Mouse (Mus musculus): ENCODE results near the gene Slc16a3.

The Slc16a3 gene

DNA sequence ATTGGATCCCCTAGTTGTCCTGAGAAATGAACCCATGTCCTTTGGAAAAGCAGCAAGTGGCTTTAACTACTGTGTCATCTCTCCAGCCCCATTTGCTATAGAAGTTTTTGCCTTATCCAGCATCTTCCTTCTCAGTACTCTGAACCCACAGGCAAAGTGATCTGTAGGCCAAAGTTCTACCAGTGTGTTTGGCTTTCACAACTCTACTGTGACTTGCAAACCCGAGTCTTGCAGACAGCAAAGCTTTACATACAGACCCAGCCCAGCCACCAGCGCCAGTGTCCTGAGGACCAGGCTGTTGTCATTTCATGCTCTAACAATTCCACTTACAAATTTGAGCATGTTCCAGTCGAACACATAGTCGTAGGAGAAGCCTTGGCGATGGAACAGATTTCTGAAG is 23.0 kb downstream of the Slc16a3 start:
- no peak for DNase-seq (ENCODE audit: extremely low spot score, low spot score)

DNA sequence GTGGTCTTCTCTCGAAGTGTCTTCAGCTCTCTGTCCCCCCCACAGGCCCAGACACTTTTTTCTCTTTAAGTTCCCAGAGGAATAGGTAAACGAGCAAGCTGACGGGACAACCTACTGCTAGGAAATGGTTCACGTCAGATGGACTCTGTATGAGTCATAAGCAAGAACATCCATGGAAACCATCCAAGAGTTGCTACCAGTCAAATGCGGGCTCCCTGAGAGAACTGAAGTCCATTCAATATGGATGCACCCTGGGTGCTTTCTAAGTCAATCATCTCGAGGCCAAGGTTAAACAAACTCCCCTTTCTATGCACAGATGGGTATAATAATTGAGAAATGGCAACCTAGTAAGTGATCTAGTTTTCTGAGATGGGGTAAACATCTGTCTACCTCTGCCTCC is 25.0 kb downstream of the Slc16a3 start:
- DNase-seq (ENCODE audit: extremely low spot score, low spot score) = no peak

DNA sequence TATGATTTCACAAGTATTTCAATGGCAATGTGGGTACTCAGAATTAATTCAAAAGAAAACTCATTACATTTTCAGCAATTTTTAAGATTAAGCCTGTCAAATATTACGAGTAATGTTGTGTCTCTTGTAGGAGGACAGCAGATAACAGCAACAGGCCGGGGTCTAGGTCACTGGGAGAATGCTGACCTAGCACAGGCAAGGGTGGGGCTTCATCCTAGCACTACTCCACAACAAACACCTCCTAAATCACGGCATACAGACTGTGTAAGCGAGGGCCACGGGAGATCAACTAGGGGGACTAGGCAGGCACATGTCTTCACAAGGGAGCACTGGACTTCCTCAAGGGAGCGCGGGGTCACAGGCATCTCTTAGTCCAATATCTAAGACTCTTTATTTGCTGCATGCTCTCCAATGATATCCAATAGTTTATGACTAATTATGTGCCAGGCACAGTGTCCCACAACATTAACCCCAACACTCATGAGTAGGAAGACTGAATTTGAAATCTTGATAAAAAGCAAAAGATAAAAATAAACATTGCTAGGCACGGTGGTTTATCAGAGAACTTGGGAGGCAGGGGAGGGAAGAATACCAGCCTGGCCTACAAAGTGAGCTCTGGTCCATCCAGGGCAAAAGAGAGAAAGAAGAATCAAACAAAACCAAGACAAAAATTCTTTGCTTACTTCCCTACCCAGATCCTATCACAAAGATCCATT is 31.6 kb downstream of the Slc16a3 start:
- no peak for DNase-seq (ENCODE audit: extremely low spot score, low spot score)

DNA sequence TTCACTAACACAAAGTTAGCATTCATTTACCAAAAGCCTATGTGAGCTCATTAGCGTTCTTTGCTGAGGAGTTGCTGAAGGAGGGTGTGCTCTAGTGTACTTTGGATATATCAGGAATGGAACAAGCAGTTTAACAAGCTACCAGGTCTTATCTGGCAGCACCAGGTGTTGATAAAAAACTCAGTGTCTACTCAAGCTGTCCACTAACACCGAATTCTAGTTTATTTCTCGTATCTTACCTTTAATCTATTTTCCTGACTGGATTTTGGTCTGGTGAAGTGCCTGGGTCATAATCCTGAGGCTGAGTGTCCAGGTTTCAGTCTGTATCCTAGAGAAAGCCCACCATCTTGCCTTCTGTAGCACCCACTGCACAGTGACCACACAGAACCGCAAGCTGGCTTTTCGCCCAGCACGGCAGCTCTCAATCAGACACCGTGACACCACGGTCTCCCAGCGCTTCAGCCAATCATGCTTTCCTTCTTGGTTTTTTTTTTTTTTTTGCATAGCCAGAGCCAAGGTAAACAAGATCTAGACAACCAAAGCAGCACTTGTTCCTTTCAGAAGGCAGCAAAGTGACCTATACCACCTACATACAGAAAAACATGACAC is 32.3 kb downstream of the Slc16a3 start:
- DNase-seq (ENCODE audit: extremely low spot score, low spot score) = no peak

DNA sequence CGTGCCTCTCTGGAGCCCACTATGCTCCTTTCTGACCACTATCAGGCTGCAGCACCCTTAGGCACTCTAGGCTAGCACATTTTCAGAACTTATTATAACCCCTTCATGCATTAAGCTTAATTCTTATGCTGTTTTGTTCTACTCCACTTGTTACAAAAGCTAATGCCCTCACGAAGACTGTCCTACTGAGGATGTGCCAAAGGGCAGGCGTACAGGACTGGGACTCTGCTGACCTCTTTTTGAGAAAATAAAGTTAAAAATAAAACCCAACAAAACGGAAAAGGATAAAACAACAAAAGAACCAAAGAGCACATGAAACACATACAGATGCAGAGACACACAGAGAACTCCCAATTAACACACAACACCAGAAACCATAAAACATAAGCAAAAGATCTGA is 33.4 kb downstream of the Slc16a3 start:
- DNase-seq (ENCODE audit: extremely low spot score, low spot score) = no peak

DNA sequence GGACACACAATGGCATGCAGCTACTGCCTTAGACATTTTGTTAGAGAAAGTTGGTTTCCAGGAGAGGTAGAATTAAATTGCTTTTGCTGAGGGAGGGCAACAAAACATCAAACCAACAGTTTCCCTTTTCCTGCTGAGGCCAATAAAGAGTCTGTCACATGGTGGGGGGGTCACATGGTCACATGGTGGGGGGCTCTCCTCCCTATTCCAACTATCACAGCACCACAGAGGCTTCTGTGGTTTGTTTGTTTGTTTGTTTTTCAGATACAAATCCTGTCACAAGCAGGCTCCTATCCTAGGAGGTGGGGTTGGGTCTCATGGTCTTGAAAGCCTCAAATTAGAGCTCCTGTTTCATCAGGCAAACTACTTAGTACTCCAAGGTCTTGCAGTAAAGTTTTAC is 34.2 kb downstream of the Slc16a3 start:
- DNase-seq (ENCODE audit: extremely low spot score, low spot score) = no peak

DNA sequence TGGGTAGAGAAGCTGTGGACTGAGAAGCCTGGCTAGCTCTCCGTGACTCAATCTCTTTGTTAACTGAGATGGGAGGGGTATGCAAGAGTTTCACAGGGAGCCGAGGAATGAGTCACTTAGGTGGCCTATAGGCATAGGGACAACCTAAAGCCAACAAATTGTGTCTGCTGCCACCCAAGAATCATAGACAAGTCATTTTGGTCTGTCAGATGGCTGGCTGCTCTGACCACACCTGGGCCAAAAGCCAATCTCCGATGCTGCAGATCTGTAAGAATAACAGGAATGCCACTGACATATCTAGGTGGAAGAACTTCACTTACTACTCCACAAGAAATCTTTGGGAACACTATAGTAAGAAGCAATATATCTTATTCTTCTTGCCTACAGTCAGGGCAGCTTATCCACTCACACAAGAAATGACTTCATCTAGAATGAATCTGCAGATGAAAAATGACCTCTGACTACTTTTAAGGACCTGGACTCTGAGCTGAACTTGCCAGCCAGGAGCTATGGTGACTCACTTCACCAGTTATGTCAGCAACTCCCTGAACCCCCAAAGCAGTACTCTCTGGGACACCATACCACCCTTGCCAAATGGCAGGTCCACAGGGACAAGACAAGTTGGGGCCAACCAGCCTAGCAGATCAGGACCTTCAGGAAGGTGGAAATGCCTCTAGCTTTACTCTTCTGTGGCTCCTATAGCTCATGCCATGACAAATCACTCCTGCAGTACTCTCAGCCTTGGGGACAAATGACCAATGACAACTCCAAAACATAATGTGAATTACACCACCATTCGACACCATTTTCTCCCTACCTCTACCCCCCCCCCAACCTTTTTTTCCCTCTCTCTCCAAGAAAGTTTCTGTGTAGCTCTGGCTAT is 36.4 kb downstream of the Slc16a3 start:
- no peak for DNase-seq (ENCODE audit: extremely low spot score, low spot score)

DNA sequence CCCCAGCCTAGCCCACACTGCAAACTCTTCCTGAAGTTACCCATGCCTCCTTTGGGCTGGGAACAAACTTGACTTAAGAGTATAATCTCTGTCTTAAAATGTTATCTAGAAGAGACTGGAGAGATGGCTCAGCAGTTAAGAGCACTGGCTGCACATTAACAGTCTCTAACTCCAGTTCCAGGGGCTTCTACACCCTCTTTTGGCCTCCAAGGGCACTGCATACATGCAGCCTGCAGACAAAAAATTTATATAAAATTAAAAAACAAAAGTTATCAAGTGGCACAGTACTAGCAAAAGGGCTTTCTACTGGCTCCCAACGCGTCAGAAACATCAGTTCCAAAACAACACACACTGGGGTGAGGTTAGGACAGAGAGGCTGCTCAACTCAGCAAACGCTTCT is 39.3 kb downstream of the Slc16a3 start:
- no peak for DNase-seq (ENCODE audit: extremely low spot score, low spot score)

DNA sequence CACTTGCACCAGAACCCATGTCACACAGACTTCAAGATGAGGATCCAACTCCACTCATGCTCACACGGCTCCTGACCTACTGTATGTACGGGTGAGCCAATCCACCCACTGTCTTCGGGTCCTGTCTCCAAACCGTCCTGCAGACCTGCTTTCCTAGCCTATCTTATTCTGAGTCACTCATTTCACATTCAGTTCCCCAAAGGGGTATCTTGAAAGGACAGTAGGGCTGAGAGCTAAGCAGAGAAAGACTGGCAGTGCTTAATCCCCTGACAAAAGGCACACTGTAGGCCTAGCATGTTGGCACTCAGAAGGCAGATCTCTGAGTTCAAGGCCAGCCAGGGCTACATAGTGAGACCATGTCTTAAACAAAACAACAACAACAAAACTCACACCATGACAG is 40.1 kb downstream of the Slc16a3 start:
- DNase-seq (ENCODE audit: extremely low spot score, low spot score) = no peak

DNA sequence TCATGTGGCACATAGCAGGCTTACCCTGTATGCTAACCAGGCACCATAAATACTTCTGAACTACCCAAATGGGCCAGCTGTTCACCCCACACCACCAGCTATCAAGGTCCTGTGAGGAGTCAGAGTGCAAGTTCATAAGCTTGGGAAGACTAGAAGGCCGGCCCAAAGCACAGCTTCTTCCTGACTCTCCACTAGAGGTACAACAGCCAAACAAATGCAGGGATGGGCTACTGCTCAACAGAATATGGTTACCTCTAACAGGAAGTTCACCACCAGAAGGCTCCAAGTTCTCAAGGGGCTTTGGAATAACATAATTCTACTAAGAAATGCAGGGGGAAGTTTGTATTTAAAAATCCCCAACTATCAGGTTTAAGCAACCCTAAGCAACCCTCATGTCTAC is 41.2 kb downstream of the Slc16a3 start:
- no peak for DNase-seq (ENCODE audit: extremely low spot score, low spot score)

DNA sequence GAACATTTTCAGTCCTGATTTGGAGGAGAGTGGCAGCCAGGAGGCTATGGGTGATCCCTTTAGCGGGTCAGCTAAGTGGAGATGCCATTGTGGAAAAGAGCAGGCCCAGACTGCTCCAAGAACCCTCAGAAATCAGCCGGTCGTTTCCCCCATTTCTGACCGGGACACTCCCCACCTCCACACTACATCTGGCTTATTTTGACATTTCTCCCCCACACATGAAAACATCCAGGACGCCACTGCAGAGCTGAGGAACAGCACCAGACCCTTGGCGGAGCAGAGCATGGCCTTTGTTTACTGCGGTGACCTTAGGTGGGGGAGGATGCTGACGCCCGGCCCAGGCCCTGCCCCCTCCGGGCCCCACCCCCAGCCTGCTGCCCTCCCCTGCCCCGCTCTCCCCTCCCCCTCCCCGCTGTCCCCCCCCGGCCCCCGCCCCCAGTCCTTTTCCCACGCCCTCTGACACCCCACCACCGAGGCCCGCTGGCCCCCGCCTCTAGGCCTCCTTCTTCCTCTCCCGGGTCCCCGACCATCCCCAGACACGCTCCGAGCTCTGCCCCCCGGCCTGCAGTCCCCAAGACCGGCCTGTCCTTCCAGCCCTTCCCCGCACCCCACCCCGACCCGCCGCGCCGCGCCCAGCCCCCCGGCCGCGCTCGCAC is 42.0 kb downstream of the Slc16a3 start:
- peak; percentile 58 for DNase-seq (ENCODE audit: extremely low spot score, low spot score)

DNA sequence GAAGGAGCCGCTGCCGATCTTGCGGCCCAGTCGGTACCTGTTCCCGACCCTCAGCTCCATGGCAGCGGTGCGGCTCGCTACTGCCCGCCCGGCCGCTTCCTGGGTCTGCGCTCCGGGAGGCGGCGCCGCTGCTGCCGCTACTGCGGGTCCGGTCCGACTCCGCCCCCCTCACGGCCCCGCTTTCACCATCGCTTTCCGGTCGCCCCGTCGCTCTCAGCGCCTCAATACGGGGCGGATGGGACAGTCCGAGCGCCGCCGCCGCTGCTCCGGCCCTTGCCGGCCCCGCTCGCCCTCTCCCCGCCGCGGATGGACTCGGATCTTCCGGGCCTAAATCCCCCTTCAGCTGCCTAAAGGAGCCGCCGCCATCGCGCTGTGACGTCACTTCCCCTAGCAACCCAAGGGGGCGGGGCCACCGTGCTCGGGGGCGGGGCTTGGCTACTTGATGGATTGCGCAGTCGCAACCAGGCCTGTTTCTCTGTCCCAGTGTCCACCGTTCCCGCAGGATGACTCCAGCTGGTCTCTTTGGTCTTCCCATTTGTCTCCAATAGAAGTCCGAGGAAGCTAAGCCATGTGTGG is 42.8 kb downstream of the Slc16a3 start, which contains the start of gene Csnk1d:
Gene Csnk1d, minus strand, starts transcription at position 380 of the 576 bp plus-strand sequence.
- DNase-seq (ENCODE audit: extremely low spot score, low spot score) = peak; percentile 100

DNA sequence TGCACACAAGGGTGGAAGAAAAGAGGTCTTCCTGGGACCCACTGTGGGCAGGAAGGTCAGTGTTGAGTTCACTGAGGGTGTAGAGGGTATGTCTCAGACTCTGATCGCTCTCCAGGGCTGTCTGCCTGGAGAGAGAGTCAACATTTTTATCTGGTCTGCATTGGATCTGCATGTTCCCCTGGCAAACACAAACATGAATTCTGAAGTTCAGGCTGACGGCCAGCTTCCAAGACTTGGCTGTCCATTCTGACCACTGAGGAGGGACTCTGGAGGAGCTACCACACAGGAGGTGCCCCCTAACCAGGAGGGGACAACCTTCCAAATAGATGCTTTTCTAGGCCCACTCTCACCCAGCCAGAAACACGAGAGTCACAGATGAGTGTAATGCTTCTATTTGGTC is 43.5 kb downstream of the Slc16a3 start:
- DNase-seq (ENCODE audit: extremely low spot score, low spot score) = no peak

DNA sequence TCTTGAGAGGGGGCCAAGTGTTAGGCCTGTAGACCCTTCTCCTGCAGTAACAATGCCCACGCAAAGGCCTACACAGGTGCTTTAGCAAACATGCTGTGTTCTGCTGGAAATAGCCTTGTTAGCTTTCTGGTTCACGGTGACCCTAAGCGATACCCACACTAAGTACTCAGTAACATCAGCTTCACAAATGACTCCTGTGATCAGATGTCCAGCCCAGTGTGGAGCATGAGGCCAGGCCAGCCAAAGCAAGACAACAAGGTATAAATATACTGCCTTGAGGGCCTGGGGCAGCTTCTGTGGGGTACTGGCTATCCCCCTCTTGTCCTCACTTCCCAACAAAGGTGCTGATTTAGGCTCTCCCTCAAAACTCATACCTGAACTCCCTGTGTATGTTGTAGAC is 44.8 kb downstream of the Slc16a3 start:
- DNase-seq (ENCODE audit: extremely low spot score, low spot score) = no peak

DNA sequence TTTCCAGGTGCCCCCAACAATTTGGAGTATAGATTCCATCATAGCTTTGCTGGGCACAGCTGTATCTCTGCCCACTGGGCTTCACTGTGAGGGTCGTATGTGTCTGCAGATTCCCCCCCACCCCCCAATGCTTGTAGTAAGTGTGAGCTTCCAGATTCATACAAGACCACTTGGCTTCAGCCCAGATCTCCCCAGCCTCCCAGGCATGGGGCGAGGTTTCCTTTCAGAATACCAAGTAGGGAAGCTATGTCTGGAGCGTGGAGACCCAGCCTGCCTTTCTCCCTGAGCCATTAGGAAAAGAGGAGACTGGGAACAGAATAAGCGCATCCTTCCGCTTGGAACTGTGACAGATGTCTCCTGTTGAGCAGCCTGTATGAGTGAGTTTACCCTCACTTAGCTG is 45.3 kb downstream of the Slc16a3 start:
- DNase-seq (ENCODE audit: extremely low spot score, low spot score) = no peak

DNA sequence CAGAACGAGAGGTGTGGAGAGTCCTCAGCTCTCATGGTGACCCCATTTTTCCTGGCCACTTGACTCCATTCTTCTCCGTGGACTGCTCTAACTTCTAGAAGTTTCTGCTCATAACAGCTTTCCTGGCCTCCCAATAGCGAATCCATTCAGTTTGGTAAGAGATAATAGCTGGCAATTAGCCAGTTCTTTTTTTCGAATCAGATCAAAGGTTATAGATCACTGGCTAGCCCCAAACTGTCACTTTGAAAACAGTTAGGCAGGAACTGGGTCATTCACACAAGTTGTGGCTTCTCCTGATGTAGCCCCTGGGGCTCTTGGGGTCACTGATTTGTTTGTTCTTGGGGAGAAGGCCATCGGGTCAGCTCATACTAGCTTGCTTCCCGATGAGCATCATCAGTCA is 46.5 kb downstream of the Slc16a3 start:
- DNase-seq (ENCODE audit: extremely low spot score, low spot score) = no peak

DNA sequence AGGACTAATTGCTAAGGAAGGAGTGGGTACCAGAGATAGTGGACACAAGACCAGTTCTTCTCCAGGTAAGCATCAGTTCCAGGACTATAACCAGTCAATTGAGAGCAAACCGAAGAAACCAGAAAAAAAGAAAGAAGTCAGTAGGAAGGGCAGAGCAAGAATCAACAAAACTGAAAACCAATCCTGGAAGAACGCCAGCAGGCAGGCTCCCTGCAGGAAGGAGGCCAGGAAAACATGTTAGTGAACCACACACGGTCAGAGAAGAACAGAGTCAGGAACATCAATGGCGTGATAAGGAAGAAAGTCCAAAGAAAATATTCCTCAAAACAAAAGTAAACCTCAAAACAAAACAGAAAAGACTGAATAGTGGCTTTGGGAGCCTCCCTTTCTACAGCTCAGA is 53.7 kb downstream of the Slc16a3 start:
- DNase-seq (ENCODE audit: extremely low spot score, low spot score) = no peak

DNA sequence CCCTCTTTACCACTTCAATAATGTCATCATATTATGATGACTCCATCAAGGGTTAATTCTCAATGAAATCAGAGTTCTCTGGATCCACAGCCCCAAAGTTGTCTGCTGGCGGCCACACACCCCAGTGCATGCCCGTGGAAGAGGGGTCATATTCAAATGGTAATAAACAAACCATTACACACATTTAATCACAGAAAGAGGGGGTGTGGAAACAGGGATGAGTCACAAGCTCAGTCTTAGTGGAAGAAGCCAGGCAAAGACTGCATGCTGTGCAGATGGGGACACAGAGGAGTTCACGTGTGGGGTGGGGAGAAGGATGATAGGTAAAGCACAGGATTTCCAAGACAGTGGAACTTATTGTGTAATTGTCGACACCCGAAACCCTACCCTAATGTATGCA is 56.0 kb downstream of the Slc16a3 start:
- DNase-seq (ENCODE audit: extremely low spot score, low spot score) = no peak

DNA sequence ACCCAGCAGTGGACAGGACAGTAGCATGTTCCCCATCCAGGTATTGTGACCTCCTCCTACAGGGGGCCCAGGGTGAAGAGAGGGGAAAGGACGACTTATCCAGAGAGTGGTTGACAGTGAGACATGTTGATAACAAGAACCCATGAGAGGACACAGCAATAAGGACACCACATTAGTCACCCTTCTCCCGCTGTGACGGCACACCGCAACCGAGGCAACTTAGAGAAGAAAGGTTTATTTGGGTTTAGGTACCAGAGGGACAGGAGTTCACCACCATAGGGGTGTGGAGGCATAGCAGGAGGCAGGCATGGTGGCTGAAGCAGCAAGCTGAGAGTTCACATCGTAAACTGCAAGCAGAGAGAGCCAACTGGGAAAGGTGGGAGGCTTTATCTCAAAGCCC is 57.9 kb downstream of the Slc16a3 start:
- DNase-seq (ENCODE audit: extremely low spot score, low spot score) = no peak

DNA sequence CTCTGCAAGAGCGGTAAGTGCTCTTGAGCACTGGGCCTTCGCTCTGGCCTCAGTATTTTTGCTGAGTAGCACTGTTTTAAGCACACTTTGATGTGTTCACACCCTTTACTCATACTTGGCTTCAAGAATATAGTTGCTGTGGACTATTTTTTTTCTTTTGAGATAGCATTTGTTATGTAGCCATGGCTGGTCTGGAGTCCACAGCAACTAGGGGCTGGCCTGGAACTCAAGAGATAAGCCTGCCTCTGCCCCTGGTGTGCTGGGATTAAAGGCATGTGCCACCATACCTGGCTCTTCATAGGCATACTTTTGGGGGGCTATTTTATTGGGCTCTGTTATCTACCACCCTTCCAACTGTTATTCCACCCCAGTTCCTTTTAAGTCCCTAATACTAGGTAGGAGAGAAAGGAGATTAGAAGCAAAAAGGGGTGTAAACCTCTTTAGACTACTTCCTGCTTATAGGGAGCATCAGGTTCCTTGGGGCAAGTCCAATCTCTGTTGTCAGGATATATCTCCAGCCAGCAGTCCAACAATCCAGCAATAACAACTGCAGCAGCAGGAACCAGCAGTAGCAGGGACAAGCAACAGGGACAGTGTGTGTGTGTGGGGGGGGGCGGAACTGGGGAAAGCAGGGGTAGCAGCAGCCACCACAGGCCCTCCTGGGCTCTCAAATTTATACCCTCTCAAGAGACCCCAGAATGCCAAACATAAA is 61.9 kb downstream of the Slc16a3 start:
- no peak for DNase-seq (ENCODE audit: extremely low spot score, low spot score)
